Mouse (Mus musculus) B cell, adult 2 months (primary cell): ENCODE measurements around the gene Nars2.

ENCODE experiments used
- DNase-seq, 2 experiments: peaks; one replicate each; pipeline ENCODE4 v3.0.0; 2022

The Nars2 gene

GRCm38 (mm10) chr7:96951281-96952051 lies at the start of gene Nars2:
Gene Nars2 (plus strand): TSS chr7:96951505.
- DNase-seq: peak; percentile 93 to 94

GRCm38 (mm10) chr7:96902183-96902582 lies 49.1 kb upstream of the Nars2 start:
- DNase-seq: no peak

GRCm38 (mm10) chr7:96903088-96903985 lies 48.0 kb upstream of the Nars2 start:
- no peak for DNase-seq

- DNase-seq: no peak
Observed at GRCm38 (mm10) chr7:96904442-96904841, 46.9 kb upstream of the Nars2 start.

GRCm38 (mm10) chr7:96904936-96905335 lies 46.4 kb upstream of the Nars2 start:
- DNase-seq: no peak

- DNase-seq: no peak
Observed at GRCm38 (mm10) chr7:96905422-96905821, 45.9 kb upstream of the Nars2 start.

- no peak for DNase-seq
Observed at GRCm38 (mm10) chr7:96906216-96906615, 45.1 kb upstream of the Nars2 start.

GRCm38 (mm10) chr7:96907971-96908680 lies 43.2 kb upstream of the Nars2 start:
- no peak for DNase-seq

- no peak for DNase-seq
Observed at GRCm38 (mm10) chr7:96909856-96910255, 41.4 kb upstream of the Nars2 start.

GRCm38 (mm10) chr7:96910310-96910960 lies 40.9 kb upstream of the Nars2 start:
- no peak for DNase-seq

GRCm38 (mm10) chr7:96914031-96914430 lies 37.3 kb upstream of the Nars2 start:
- DNase-seq: peak; percentile 81

- DNase-seq: peak; percentile 65
Observed at GRCm38 (mm10) chr7:96915452-96916105, 35.7 kb upstream of the Nars2 start.

GRCm38 (mm10) chr7:96920447-96921095 lies 30.7 kb upstream of the Nars2 start:
- no peak for DNase-seq

- no peak for DNase-seq
Observed at GRCm38 (mm10) chr7:96922927-96923326, 28.4 kb upstream of the Nars2 start.

GRCm38 (mm10) chr7:96943715-96944377 lies 7.5 kb upstream of the Nars2 start:
- DNase-seq: no peak

- peak; percentile 44 to 54 for DNase-seq
Observed at GRCm38 (mm10) chr7:96946501-96946900, 4.8 kb upstream of the Nars2 start.

- DNase-seq: peak in 1 of 2 experiments; percentile 13
Observed at GRCm38 (mm10) chr7:96952094-96952493, 789 bp downstream of the Nars2 start.

- DNase-seq: no peak
Observed at GRCm38 (mm10) chr7:96959168-96959567, 7.9 kb downstream of the Nars2 start.

GRCm38 (mm10) chr7:96967188-96967587 lies 15.9 kb downstream of the Nars2 start:
- DNase-seq: no peak

GRCm38 (mm10) chr7:96970359-96970758 lies 19.1 kb downstream of the Nars2 start:
- peak; percentile 36 to 47 for DNase-seq
